Mouse (Mus musculus) common myeloid progenitor, adult 5-6 weeks (primary cell): ENCODE measurements around the gene Vmn2r83. TPM values are rescaled to one million over a fixed set of nuclear protein-coding genes. Genes with fewer than 3 reads are reported as not detected.

Source experiments
- ATAC-seq: replicated peaks from 2 replicates; pipeline ENCODE4 v1.8.0; 2016; ENCODE audit warnings: low read depth, mild to moderate bottlenecking, moderate TSS enrichment, inconsistent platforms; ENCODE audit not compliant: poor library complexity, severe bottlenecking
- total RNA-seq: library from RNA; stranded (forward); fragments of 200-1000, 187-1606 nt; gene quantifications from 2 replicates; pipeline ENCODE4 v1.2.3, GENCODE M21; 2017

Gene Vmn2r83
- total RNA-seq, 1 experiment from 2014 or later = not detected

GRCm38 (mm10) chr10:79536461-79537080 lies 68.0 kb downstream of the Vmn2r83 start:
- no peak for ATAC-seq

- no peak for ATAC-seq
Observed at GRCm38 (mm10) chr10:79537271-79537670, 68.7 kb downstream of the Vmn2r83 start.

- no peak for ATAC-seq
Observed at GRCm38 (mm10) chr10:79537781-79538180, 69.2 kb downstream of the Vmn2r83 start.

- ATAC-seq = no peak
Observed at GRCm38 (mm10) chr10:79538323-79538722, 69.8 kb downstream of the Vmn2r83 start.

- ATAC-seq = peak; percentile 87
Observed at GRCm38 (mm10) chr10:79538873-79539272, 70.3 kb downstream of the Vmn2r83 start.

- ATAC-seq = no peak
Observed at GRCm38 (mm10) chr10:79539701-79540495, 71.4 kb downstream of the Vmn2r83 start.

GRCm38 (mm10) chr10:79540746-79541145 lies 72.2 kb downstream of the Vmn2r83 start:
- ATAC-seq = no peak

- ATAC-seq = no peak
Observed at GRCm38 (mm10) chr10:79541522-79541921, 73.0 kb downstream of the Vmn2r83 start.

- no peak for ATAC-seq
Observed at GRCm38 (mm10) chr10:79542171-79542570, 73.6 kb downstream of the Vmn2r83 start.

Other genes with a start within 250 kb of the Vmn2r83 start
- not detected in 2 replicates for gene Vmn2r81, start 221.0 kb upstream of the Vmn2r83 start, total RNA-seq
- not detected in 2 replicates for gene Vmn2r82, start 112.2 kb upstream of the Vmn2r83 start, total RNA-seq
- gene Plpp2, start 65.1 kb downstream of the Vmn2r83 start, total RNA-seq = 4.1 and 4.7 TPM in 2 replicates
- 13.6 and 18.3 TPM in 2 replicates for gene Mier2, start 86.5 kb downstream of the Vmn2r83 start, total RNA-seq
- gene Theg, start 118.6 kb downstream of the Vmn2r83 start, total RNA-seq = not detected in 2 replicates
- not detected in 2 replicates for gene C2cd4c, start 145.3 kb downstream of the Vmn2r83 start, total RNA-seq
- not detected in 2 replicates for gene Shc2, start 169.2 kb downstream of the Vmn2r83 start, total RNA-seq
- gene Odf3l2, start 177.0 kb downstream of the Vmn2r83 start, total RNA-seq = not detected in 2 replicates
- not detected in 2 replicates for gene Madcam1, start 195.8 kb downstream of the Vmn2r83 start, total RNA-seq
- gene Tpgs1, start 200.6 kb downstream of the Vmn2r83 start, total RNA-seq = 5.3 and 9.9 TPM in 2 replicates
- gene Cdc34, start 213.5 kb downstream of the Vmn2r83 start, total RNA-seq = 109 and 113 TPM in 2 replicates
- 0.96 and 1.6 TPM in 2 replicates for gene Gzmm, start 220.3 kb downstream of the Vmn2r83 start, total RNA-seq
- 283 and 298 TPM in 2 replicates for gene Bsg, start 235.8 kb downstream of the Vmn2r83 start, total RNA-seq
- gene Hcn2, start 247.9 kb downstream of the Vmn2r83 start, total RNA-seq = not detected in 2 replicates